Mouse (Mus musculus) midbrain, embryonic 10.5 days (tissue): ENCODE data around the gene Adam26a. TPM values are rescaled to one million over a fixed set of nuclear protein-coding genes. Genes with fewer than 3 reads are reported as not detected.
"Not testable (repeated sequence)": the region's sequence is repeated elsewhere in the genome, so short reads cannot be mapped to it uniquely, and the experiment has no call there.

Source experiments
- DNase-seq: peaks from one replicate; pipeline ENCODE4 v3.0.0-alpha.2; 2017; ENCODE audit warnings: low spot score
- H3K27ac ChIP-seq: fragments of 300-500 bp; sonication (generic); replicated peaks from 2 replicates; pipeline ENCODE4 v1.5.1; 2016; ENCODE audit warnings: mild to moderate bottlenecking
- H3K27me3 ChIP-seq: fragments of 300-500 bp; sonication (generic); 2 replicates; pipeline ENCODE4 v1.6.1; 2016; ENCODE audit warnings: low read depth, mild to moderate bottlenecking; ENCODE audit not compliant: poor library complexity, severe bottlenecking
- H3K36me3 ChIP-seq: fragments of 300-500 bp; sonication (generic); 2 replicates; pipeline ENCODE4 v1.6.1; 2016; ENCODE audit warnings: mild to moderate bottlenecking, moderate library complexity
- H3K4me1 ChIP-seq: fragments of 300-500 bp; sonication (generic); 2 replicates; pipeline ENCODE4 v1.6.1; 2016
- H3K4me3 ChIP-seq: fragments of 300-500 bp; sonication (generic); 2 replicates; pipeline ENCODE4 v1.5.1; 2016; ENCODE audit warnings: mild to moderate bottlenecking, moderate library complexity
- H3K9me3 ChIP-seq: fragments of 300-500 bp; sonication (generic); replicated peaks from 2 replicates; pipeline ENCODE4 v1.6.1; 2016; ENCODE audit warnings: mild to moderate bottlenecking
- WGBS: fragments of 180-500 bp; shearing (Covaris S2); methylation state at CpG from one replicate; pipeline ENCODE4 v1.1.7; 2016; 5-methylcytosine and 5-hydroxymethylcytosine counted together
- polyA plus RNA-seq: library from polyadenylated mRNA; unstranded; fragments of >200 nt; fragmentation: Nextera tagmentation; extraction: Ambion mirVana; gene quantifications from 2 replicates; pipeline ENCODE4 v1.2.1, GENCODE M21; 2016

Adam26a gene
- polyA plus RNA-seq, result not detected in 2 replicates

DNA sequence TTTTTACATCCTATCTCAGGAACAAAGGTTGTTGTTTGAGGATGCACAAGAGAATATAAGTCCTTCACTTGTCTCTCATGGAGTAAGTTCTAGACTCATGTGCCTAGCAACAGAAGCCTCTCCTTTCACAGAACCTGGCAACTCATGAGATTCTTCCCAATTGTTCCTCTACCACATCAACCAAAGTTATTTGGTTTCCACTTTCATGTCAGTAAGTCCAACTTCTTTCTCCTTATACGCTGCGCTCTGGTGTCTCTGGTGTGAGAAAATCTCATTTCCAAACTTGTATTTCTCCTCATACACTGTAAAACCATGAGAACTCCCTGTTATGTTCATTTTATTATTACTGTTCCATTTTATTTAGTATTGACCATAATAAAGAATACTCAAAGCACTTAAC is at the start of gene Adam26a:
Adam26a (minus strand) TSS at position 101 of the 400 bp plus-strand sequence.
- WGBS, result 91% methylated on average over 2 of the region's 2 CpGs

GRCm38 (mm10) chr8:43616046-43616445 is 39.5 kb upstream of the Adam26a start:
- H3K27ac ChIP-seq, result no peak overlapping the region
- no peaks in the 10 kb centered on the region for H3K27me3 ChIP-seq
- no peaks in the 10 kb centered on the region for H3K36me3 ChIP-seq
- no peaks in the 10 kb centered on the region for H3K9me3 ChIP-seq
- no peak for DNase-seq
- H3K4me3 ChIP-seq, result no peak overlapping the region
- 80% methylated on average over 1 of the region's 1 CpGs for WGBS
- no peaks in the 10 kb centered on the region for H3K4me1 ChIP-seq

More for the DNA sequence above, at the start of gene Adam26a:
- not testable (repeated sequence) for H3K36me3 ChIP-seq, H3K4me1 ChIP-seq, H3K9me3 ChIP-seq, DNase-seq, H3K27me3 ChIP-seq, H3K4me3 ChIP-seq, H3K27ac ChIP-seq

- not testable (repeated sequence) for H3K36me3 ChIP-seq, DNase-seq, H3K27ac ChIP-seq, H3K27me3 ChIP-seq, H3K4me3 ChIP-seq, H3K4me1 ChIP-seq, H3K9me3 ChIP-seq
- WGBS, result 84% methylated on average over 13 of the region's 13 CpGs
These were observed 27.1 kb upstream of the Adam26a start for GRCm38 (mm10) chr8:43603657-43604056.

DNA sequence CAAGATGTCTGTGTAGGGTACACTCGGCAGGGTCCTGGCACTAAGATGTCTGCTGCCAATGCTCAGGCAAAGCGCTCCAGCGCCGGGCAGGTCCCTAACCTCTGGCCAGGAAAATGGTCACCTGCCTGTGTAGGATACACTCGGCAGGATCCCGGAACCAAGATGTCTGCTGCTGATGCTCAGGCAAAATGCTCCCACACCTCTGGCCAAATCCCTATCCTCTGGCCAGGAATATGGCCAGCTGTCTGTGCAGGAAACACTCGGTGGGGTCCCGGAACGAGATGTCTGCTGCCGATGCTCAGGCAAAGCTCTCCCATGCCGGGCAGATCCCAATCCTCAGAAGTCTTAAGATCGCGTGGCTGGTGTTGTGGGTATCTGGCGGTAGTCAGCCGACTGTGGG is 26.7 kb upstream of the Adam26a start:
- not testable (repeated sequence) for H3K36me3 ChIP-seq, H3K27ac ChIP-seq, H3K4me3 ChIP-seq, H3K9me3 ChIP-seq, H3K27me3 ChIP-seq, DNase-seq, H3K4me1 ChIP-seq
- 92% methylated on average over 15 of the region's 15 CpGs for WGBS

DNA sequence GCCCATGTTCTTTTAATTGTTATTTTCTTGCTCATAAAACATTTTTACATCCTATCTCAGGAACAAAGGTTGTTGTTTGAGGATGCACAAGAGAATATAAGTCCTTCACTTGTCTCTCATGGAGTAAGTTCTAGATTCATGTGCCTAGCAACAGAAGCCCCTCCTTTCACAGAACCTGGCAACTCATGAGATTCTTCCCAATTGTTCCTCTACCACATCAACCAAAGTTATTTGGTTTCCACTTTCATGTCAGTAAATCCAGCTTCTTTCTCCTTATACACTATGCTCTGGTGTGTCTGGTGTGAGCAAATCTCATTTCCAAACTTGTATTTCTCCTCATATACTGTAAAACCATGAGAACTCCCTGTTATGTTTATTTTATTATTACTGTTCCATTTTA is 48.5 kb downstream of the Adam26a start, which contains the start of gene Adam26b:
Adam26b (minus strand) TSS at position 101 of the 400 bp plus-strand sequence.
- H3K27me3 ChIP-seq, H3K9me3 ChIP-seq, DNase-seq, H3K27ac ChIP-seq, H3K4me1 ChIP-seq, H3K36me3 ChIP-seq, H3K4me3 ChIP-seq: not testable (repeated sequence)

Other genes starting within 250 kb of the Adam26a start
- not detected in 2 replicates for gene Adam26b, start 48.6 kb downstream of the Adam26a start, polyA plus RNA-seq
- not detected in 2 replicates for gene Gm5346, start 50.6 kb upstream of the Adam26a start, polyA plus RNA-seq
- gene Adam34, start 133.3 kb upstream of the Adam26a start, polyA plus RNA-seq, result not detected in 2 replicates